Mouse (Mus musculus) left cerebral cortex, postnatal 10 days (tissue): ENCODE measurements around the gene Phlda3. TPM values are rescaled to one million over a fixed set of nuclear protein-coding genes. Genes with fewer than 3 reads are reported as not detected.

Experiments used
- DNase-seq, 2 experiments: peaks; one replicate each; pipeline ENCODE4 v3.0.0; 2021 to 2022; ENCODE audit warnings: low spot score in 2 of 2, mixed read lengths in 1 of 2; ENCODE audit errors: extremely low spot score in 1 of 2
- intact Hi-C: fragments of 180-260 bp; cut with DNase I; formaldehyde crosslinking; loops from one replicate; pipeline ENCODE4 v1.15.1; 2025
- total RNA-seq, 2 experiments: library from RNA; stranded (reverse); gene quantifications; 2 replicates each; pipeline ENCODE4 v1.2.3; 2021

Phlda3 gene
- total RNA-seq = 10 to 100 TPM; 11.5 to 11.6 TPM

DNA sequence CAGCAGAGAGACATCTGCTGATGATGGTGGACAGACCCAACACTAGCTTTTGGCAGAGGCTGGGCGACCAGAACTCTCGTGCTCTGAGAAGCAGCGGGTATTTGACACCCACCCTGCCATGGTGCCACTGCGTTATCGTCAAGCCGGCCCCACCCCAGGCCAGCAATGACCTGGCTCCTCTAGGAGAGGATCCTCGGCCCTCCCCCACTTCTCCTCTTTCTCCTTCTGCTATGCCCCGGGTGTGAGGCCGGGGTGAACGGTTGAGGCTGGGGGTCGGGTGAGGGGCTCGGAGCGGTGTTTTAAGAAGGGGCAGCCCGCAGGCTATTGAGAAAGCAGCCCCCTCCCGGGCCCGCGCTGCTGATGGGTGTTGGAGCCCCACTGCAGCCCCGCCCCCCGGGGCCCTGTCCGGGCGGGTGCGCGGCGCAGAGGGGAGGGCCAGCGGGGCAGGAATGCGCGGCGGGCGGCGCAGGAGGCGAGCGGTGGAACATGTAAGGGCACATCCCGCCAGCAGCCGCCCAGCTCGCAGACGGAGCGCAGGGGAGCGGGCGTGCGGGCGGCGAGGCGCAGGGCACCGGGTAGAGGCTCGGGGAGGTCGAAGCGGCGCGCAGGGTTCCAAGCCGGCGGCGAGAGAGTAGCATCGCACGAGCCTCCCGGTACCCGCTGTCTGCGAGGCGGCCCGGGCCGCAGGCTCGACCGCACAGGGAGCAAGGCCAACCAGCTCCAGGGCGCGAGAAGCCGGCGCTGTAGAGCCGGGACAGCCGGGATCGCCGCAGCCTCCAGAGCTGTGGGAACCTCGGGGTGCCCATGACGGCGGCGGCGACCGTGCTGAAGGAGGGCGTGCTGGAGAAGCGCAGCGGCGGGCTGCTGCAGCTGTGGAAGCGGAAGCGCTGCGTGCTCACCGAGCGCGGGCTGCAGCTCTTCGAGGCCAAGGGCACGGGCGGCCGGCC lies at the start of gene Phlda3:
Gene Phlda3, plus strand, starts transcription at position 475 of the 947 bp plus-strand sequence.
- DNase-seq = peak in 1 of 2 experiments; percentile 82
- intact Hi-C loops = no loop called here

DNA sequence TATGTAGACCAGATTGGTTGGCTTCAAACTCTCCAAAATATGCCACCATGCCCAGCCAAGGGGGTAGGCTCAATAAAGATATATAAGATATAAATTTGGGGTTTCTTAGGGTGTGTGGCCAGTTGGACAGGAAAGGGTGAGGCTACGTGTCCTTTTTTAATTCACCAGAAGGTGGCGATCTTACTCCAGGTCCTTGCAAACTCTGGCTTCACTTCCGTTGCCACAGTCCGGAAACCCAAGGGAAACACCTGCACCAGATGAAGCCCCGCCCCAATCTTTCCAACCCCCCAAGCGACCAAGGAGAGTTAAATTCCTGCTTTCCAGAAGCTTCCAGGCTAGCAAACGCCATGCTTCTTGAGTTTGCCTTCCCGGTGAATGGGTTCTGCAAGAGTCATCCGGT lies 46.4 kb upstream of the Phlda3 start:
- intact Hi-C loops = loop anchor here (2.0 kb wide), 2 partner anchors 33 to 69 kb away; no protein-coding TSS in a partner anchor

DNA sequence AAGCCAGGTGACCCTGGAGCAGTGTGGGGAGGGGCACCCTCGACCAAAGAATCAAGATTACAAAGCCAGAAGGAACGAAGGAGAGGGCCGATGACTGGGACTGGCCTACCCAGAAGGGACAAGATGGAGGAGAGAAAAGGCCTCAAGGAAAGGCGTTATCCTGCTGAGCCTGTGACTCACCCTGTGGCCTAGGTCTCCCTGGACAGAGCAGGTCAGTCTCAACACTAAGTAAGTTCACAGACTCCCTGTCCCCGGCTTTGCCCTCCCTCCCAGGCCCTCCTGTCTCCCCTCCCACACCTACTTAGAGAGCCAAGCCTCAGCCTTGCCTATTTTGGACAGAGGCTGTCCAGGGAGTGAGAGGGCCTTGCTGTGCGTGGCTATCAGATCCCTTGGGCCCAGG lies 45.9 kb upstream of the Phlda3 start, which contains the start of gene Csrp1:
Gene Csrp1, plus strand, starts transcription at position 79 of the 400 bp plus-strand sequence.
- no peak for DNase-seq
- intact Hi-C loops = loop anchor here (2.0 to 10.0 kb wide), 3 partner anchors 33 to 225 kb away; no protein-coding TSS in a partner anchor

More for the DNA sequence above, 46.4 kb upstream of the Phlda3 start:
- peak; percentile 69 to 79 for DNase-seq

DNA sequence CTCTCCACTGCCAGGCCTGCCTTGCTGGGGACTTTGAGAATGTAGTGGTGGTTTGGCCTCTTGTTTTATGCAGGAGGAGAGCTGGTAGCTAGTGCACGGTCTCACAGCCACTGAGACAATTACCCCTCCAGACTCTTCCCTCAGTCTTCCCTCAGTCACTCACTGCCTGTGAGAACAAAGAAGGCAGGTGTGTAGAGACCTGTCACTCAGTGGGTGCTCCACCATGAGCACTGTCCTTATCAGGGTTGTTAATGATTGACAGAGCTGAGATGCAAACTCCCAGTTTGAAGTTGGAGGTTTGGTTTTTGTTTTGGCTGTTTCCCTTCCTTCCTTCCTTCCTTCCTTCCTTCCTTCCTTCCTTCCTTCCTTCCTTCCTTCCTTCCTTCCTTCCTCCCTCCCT lies 42.9 kb upstream of the Phlda3 start:
- intact Hi-C loops = loop anchor here (10.0 kb wide), 1 partner anchor 222 kb away; no protein-coding TSS in a partner anchor
- no peak for DNase-seq

DNA sequence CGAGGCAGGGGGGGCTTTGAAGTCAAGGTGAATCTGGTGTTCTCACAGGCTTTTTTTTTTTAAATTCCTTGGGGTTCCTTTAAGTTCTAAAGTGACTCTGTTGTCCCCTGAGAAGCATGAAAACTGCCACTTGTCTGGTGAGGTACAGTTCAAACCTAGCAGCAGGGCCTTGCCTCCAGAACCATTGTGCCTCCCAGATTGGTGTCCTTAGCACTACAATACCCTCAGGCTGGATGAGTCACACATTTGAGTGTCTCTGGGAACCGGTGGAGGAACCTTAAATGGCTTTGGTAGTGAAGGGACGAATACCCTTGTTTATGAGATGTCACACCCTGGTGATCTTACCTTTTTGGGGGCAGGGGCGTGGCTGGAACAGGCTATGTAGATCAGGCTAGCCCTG lies 41.8 kb upstream of the Phlda3 start:
- intact Hi-C loops = loop anchor here (10.0 kb wide), 1 partner anchor 221 kb away; no protein-coding TSS in a partner anchor
- no peak for DNase-seq

DNA sequence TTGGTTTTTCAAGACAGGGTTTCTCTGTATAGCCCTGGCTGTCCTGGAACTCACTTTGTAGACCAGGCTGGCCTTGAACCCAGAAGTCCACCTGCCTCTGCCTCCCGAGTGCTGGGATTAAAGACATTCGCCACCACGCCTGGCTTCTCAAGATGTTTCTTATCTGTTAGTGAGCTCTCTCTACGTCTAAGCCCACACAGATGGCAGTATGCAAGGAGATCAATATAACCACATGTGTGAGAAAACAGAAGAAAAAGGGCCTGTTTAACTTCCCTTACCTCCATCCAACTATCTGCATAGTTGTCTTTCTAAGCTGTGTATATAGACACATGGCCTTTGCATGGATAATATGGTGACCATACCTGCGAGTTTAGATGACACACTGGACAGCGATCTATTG lies 40.6 kb upstream of the Phlda3 start:
- DNase-seq = no peak
- intact Hi-C loops = loop anchor here (10.0 kb wide), 1 partner anchor 219 kb away; no protein-coding TSS in a partner anchor

DNA sequence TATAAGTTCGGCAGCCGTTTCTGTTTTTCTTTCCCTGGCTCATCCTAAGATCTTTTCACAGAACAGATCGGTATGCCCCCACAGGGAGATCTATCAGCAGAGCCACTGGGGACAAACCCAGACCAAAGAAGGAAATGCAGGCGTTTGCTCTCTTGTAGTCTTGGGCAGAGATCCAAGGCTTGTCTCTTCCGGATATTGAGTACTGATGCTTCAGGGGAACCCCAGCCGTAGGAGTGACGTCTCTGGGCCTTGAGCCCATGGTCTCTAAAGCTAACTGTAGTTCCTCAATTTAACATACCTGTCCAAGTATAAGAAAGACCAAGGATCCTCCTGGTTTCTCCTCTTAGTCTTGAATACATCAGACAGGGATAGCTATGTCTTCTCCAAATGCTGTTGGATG lies 40.0 kb upstream of the Phlda3 start:
- intact Hi-C loops = loop anchor here (10.0 kb wide), 1 partner anchor 219 kb away; no protein-coding TSS in a partner anchor
- DNase-seq = no peak

DNA sequence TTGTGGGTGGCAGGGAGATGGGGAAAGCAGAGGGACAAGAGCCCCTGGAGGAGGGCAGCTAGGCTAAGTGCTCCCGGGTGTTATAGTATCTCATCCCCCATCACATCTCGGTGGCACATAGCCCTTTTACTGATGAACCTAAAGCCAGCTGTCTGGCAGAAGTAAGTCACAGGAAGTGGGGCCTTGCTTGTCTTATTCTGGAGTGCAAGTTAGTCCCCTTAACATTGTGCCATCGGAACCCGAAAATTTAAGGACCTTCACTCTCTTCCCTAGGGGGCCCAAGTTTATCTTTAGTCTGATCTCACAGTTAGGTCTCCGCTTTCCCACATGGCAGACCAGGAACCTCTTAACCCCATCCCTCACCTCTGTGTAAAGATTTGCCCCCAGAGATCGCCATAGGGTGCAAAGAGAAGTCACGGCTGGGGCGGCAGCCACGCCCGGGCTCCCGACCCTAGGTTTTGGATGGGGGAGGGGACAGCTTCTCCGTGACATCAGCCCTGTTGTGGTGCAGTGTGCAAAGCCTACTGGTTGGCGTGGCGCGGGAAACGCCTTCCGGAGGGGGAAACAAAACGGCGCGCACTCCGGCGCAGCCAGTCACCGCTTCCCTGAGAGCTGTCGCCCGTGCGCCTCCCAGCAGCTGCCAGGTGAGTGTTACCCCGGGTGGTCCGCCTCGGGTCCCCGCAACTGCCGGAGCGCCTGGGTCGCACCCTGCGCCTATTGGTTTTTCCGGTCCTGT lies 37.1 kb upstream of the Phlda3 start:
- peak; percentile 66 to 91 for DNase-seq
- intact Hi-C loops = loop anchor here (10.0 kb wide), 1 partner anchor 216 kb away; no protein-coding TSS in a partner anchor

DNA sequence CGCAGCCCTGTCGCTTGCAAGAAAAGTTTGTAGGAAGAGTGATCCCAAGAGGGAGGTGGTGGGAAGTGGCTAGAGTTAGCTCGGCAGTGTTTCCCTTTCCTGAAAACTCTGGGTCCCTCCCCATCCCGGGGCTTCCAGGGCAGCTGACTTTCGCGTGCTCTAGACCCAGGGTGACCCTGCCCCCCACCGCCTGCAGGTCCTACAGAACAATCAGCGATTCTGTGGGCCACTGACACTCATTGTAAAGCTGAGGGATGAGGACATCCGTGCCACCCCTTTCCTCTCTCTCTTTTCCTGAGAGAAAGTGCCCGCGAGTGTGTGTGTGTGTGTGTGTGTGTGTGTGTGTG lies 36.6 kb upstream of the Phlda3 start:
- DNase-seq = peak in 1 of 2 experiments; percentile 65
- intact Hi-C loops = loop anchor here (10.0 kb wide), 1 partner anchor 215 kb away; no protein-coding TSS in a partner anchor

DNA sequence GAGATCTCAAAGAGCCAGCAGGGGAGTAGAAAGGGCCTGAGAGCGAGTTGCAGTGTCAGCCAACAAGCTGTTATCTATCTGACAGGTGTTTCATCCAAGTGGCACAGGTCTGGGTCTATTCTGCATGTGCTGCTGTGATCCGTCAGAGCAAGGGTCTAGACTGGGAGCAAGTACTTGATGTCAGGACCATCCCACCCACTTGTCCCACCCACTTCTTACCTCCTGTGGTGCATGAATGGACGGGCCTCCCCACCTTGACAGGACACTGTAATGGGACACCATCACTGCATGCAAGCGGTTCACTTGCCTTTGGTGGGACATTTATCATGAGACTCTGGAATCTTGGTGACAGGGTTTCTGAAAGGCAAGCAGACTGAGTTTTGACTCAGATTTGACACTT lies 36.1 kb upstream of the Phlda3 start:
- intact Hi-C loops = loop anchor here (10.0 kb wide), 1 partner anchor 215 kb away; no protein-coding TSS in a partner anchor
- DNase-seq = no peak

DNA sequence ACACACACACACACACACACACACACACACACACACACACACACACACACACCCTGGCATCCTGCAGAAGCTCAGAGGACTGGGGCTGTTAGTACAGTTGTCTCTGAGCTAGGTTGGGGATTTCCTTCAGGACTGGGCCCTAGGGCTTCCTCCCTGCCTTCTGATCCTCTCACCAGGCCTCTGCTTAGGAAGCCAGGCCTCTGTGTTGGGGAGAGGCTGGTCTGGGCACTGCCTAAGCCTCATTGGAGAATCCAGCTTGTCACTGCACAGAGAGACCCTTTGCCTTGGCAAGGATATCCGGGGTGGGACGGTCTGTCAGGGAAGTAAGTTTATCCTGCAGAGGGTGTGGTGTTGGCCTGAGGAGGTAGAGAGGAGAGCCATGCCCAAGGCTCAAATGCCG lies 35.6 kb upstream of the Phlda3 start:
- intact Hi-C loops = no loop called here
- DNase-seq = no peak

DNA sequence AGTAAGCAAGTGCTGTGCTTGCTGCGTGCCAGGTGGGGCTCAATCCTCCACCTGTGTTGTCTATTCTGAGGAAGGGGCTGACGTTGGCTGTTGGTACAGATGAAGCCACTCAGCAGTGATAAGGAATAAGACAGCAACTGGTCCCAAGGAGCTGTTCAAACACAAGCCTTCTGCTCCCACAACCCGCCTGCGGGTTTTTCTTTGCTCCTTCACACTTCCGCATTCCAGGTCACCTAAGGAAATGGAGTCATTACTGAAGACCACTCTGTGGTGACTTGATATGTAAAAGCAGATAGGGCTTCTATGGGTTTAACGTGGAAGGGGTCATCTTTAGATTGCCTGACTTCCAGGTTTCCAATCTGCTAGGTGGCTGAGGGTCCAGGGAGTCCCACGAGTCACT lies 34.5 kb upstream of the Phlda3 start:
- DNase-seq = no peak
- intact Hi-C loops = no loop called here

DNA sequence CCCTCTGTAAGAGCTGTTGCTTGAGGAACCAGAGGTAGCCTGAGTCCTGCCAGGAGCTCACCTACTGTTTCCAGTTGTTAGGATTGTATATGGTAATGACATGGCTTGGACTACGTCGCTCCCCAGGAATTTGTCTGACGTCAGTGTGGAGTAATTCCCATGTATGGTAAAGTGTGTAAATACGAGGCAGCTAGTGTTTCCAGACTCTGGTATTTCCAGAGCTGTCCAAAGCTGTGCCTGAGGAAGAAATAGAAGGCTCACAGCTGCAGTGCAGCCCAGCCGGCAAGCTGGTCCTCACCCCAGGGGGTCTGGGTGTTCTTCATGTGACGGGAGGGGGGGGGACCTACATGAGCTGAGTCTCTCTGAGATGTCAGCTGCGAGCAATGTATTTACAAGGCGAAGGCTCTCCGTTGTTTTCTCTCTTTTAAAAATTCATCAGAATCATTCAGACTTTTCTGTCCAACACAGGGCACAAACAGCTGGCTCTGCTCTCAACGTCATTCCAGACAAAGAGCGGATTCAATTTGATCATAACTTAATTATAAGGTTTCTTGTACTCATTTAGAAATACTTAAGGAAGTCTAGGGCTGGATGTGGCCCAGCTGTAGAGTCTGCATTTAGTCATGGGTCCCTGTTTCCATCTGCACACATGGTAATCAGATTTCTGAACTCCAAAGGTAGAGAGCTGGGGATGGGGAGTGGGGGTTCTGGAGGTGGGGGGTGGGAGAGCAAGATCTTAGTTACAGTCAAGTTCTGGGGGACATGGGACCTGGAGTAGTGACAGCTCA lies 33.8 kb upstream of the Phlda3 start:
- DNase-seq = peak in 1 of 2 experiments; percentile 79
- intact Hi-C loops = no loop called here

DNA sequence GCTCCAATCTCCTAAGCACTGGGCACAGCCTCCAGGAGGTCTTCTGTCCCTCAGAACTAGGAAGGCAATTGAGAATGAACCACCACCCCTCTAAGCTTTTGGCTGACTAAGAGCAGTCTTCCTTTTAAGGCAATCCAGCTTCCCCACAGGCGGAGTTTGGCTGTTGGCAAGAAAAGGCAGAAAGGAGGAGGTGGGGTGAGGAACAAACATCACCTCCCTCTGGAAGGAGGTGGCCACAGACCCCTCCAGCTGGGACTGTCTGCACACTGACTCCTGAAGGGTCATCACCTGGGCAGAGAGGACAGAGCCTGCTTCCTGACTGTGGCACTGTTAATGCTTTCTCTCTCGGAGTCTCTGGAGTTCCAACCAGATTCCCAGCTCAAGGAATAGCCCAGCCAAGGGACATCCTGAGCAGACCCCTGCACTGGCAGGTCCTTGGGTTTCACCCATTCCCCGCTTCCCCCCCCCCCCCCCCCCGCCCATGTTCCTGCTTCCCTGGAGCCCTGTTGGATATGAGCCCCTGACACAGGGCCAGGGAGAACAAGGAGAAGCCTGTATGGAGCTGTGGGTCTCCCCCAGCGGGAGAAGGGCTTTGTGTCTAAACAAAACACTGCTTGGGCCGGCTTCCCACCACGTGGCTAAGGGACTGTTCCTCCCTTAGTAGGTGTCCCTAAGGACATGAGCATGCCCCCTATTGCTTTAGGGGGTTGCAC lies 31.5 kb upstream of the Phlda3 start:
- intact Hi-C loops = no loop called here
- DNase-seq = peak; percentile 57 to 77

DNA sequence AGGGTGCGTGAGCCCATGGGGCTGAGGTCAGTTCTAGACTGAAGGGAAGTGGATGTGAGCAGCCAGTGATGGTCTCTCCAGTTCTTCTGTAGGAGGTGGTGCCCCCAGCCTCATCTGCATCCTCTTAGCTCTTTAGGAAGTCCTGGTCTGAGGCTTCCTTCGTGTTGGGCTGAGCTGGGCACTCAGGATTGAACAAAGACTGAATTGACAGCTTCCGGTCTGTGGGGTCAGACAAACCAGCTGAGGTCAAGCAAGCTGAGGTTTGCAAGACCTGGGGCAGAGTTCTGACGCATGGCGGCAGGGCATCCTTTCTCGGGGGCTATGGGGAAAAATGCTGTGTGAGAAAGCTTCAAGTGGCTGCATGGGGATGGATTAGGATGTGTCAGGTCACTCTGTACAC lies 30.5 kb upstream of the Phlda3 start:
- no peak for DNase-seq
- intact Hi-C loops = no loop called here

DNA sequence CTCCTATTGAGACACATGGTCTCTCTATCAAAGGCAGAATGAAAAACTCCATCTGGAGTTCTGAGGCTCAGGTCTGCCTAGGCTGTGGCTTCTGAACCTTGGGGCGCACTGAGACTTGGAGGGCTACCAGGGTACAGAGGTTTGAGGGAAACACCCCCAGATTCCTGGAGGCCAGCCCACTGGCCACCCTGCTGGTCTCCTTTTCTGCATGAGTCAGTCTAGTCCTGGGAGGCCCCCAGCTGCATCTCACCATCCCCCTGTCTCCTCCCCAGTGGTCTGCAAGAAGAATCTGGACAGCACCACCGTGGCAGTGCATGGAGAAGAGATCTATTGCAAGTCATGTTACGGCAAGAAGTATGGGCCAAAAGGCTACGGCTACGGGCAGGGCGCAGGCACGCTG lies 20.9 kb upstream of the Phlda3 start:
- no peak for DNase-seq
- intact Hi-C loops = no loop called here

DNA sequence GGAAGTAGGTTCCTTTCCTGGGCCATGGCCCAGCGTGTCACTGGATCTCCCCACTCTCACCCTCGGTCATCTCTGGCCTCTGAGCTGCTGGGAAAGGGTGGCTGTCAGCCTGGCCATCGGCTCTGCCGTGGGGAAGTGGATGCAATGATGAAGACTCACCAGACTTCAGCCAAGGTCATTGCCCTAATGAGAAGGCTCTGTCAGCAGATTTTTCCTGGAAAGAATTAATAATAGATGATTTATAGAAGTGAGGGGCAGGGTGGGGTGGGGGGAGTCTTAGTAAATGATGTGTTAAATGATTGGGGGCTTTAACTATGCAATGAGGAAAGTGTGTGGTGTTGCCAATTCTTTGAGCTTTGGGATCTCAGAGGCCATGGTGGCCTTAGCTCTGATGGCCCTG lies 19.7 kb upstream of the Phlda3 start:
- intact Hi-C loops = no loop called here

More for the DNA sequence above, 19.7 kb upstream of the Phlda3 start:
- no peak for DNase-seq
